17 mouse cellular contexts compared by ENCODE assay signal in genomic region chr13:90890111-90890510, GRCm38 (mm10). TPM values are rescaled to one million over a fixed set of nuclear protein-coding genes. Genes with fewer than 3 reads are reported as not detected.
"Had no signal": no experiment of that assay in that cellular context is flagged by ENCODE, and none has a peak within 500 bp of the region (broad histone marks: within the 10 kb centered on the region; RNA-seq: fewer than 3 reads in every experiment).

No protein-coding gene starts in this region.

- DNase-seq: kidney, adult 18-20 months; kidney, postnatal 25 days; lung, embryonic 14.5 days; lung, postnatal 10 days; lung, postnatal 4 days; right cerebral cortex, postnatal 14 days; thymus, adult 18-20 months; thymus, postnatal 14 days had no signal

- H3K27ac ChIP-seq: intestine, embryonic 15.5 days; kidney, embryonic 15.5 days; left cerebral cortex, adult 2 months; limb, embryonic 15.5 days; midbrain, embryonic 12.5 days; neural tube, embryonic 13.5 days had no signal

- H3K4me3 ChIP-seq: intestine, embryonic 15.5 days; kidney, embryonic 15.5 days; left cerebral cortex, adult 2 months; limb, embryonic 15.5 days; megakaryocyte, embryonic 14.5 days; midbrain, embryonic 12.5 days; neural tube, embryonic 13.5 days had no signal

- H3K9ac ChIP-seq: intestine, embryonic 15.5 days; kidney, embryonic 15.5 days; limb, embryonic 15.5 days; lung, embryonic 14.5 days; midbrain, embryonic 12.5 days; neural tube, embryonic 13.5 days had no signal

- ATAC-seq: intestine, embryonic 15.5 days; midbrain, embryonic 16.5 days had no signal

- H3K4me2 ChIP-seq: intestine, embryonic 15.5 days; kidney, embryonic 15.5 days; limb, embryonic 15.5 days; lung, embryonic 14.5 days; midbrain, embryonic 12.5 days; neural tube, embryonic 13.5 days had no signal

- H3K27me3 ChIP-seq: intestine, embryonic 15.5 days; kidney, embryonic 15.5 days; limb, embryonic 15.5 days; neural tube, embryonic 13.5 days had no signal

- H3K9me3 ChIP-seq: intestine, embryonic 15.5 days; kidney, embryonic 15.5 days; limb, embryonic 15.5 days; midbrain, embryonic 12.5 days; neural tube, embryonic 13.5 days had no signal

- H3K36me3 ChIP-seq: intestine, embryonic 15.5 days; kidney, embryonic 15.5 days; limb, embryonic 15.5 days; midbrain, embryonic 12.5 days; neural tube, embryonic 13.5 days had no signal

RNA-seq across cellular contexts. Expression of gene Atp6ap1l, which starts 15.0 kb away (rescaled TPM):
- polyA plus RNA-seq: intestine, embryonic 15.5 days; limb, embryonic 15.5 days; lung, embryonic 14.5 days; midbrain, embryonic 12.5 days; spleen, adult 2 months had no signal
